Mouse (Mus musculus) spleen, postnatal 10 days (tissue): Measurements from ENCODE around the gene Dsp.

ENCODE experiments used
- DNase-seq, 2 experiments: peaks; one replicate each; pipeline ENCODE4 v3.0.0; 2021 to 2022; ENCODE audit warnings: low spot score in 2 of 2

The Dsp gene

GRCm38 (mm10) chr13:38151069-38151588 lies at the start of gene Dsp:
TSS of gene Dsp (plus strand) at chr13:38151294.
- peak; percentile 7 to 27 for DNase-seq

- DNase-seq = no peak
Measured at GRCm38 (mm10) chr13:38103406-38103805, 47.7 kb upstream of the Dsp start.

GRCm38 (mm10) chr13:38104501-38104900 lies 46.6 kb upstream of the Dsp start:
- no peak for DNase-seq

GRCm38 (mm10) chr13:38109081-38109480 lies 42.0 kb upstream of the Dsp start:
- DNase-seq = no peak

GRCm38 (mm10) chr13:38122321-38122720 lies 28.8 kb upstream of the Dsp start:
- no peak for DNase-seq

GRCm38 (mm10) chr13:38123666-38124065 lies 27.4 kb upstream of the Dsp start:
- DNase-seq = no peak

- DNase-seq = no peak
Measured at GRCm38 (mm10) chr13:38127683-38128082, 23.4 kb upstream of the Dsp start.

- no peak for DNase-seq
Measured at GRCm38 (mm10) chr13:38128246-38128645, 22.8 kb upstream of the Dsp start.

GRCm38 (mm10) chr13:38129492-38129891 lies 21.6 kb upstream of the Dsp start:
- DNase-seq = no peak

- DNase-seq = no peak
Measured at GRCm38 (mm10) chr13:38130116-38130515, 21.0 kb upstream of the Dsp start.

GRCm38 (mm10) chr13:38133016-38133528 lies 18.0 kb upstream of the Dsp start:
- DNase-seq = no peak

GRCm38 (mm10) chr13:38140521-38140920 lies 10.6 kb upstream of the Dsp start:
- DNase-seq = no peak

GRCm38 (mm10) chr13:38144962-38145713 lies 6.0 kb upstream of the Dsp start:
- DNase-seq = no peak

- no peak for DNase-seq
Measured at GRCm38 (mm10) chr13:38148348-38148747, 2.7 kb upstream of the Dsp start.

GRCm38 (mm10) chr13:38151671-38152428 lies 756 bp downstream of the Dsp start:
- DNase-seq = peak in 1 of 2 experiments; percentile 16

- DNase-seq = peak in 1 of 2 experiments; percentile 14
Measured at GRCm38 (mm10) chr13:38152429-38153035, 1.4 kb downstream of the Dsp start.

- DNase-seq = no peak
Measured at GRCm38 (mm10) chr13:38155523-38155922, 4.4 kb downstream of the Dsp start.

GRCm38 (mm10) chr13:38157635-38158034 lies 6.5 kb downstream of the Dsp start:
- no peak for DNase-seq

- no peak for DNase-seq
Measured at GRCm38 (mm10) chr13:38162002-38162401, 10.9 kb downstream of the Dsp start.

GRCm38 (mm10) chr13:38162668-38163067 lies 11.6 kb downstream of the Dsp start:
- no peak for DNase-seq

GRCm38 (mm10) chr13:38164932-38165331 lies 13.8 kb downstream of the Dsp start:
- no peak for DNase-seq

- no peak for DNase-seq
Measured at GRCm38 (mm10) chr13:38167056-38167455, 16.0 kb downstream of the Dsp start.
